Mouse (Mus musculus) ES-E14 (cell line): Measurements from ENCODE around the gene Aldh2. TPM values are rescaled to one million over a fixed set of nuclear protein-coding genes. Genes with fewer than 3 reads are reported as not detected.

Experiments
- DNase-seq: peaks from one replicate; pipeline ENCODE4 v3.0.0-alpha.2; 2013; ENCODE audit warnings: low read depth, low spot score
- H3K27ac ChIP-seq: 2 replicates; pipeline ENCODE4 v1.5.1; 2012; ENCODE audit warnings: low read depth, mild to moderate bottlenecking, low read length, moderate library complexity, mixed read lengths; ENCODE audit not compliant: poor library complexity, insufficient read depth, severe bottlenecking
- H3K36me3 ChIP-seq: 2 replicates; pipeline ENCODE4 v1.6.1; 2012; ENCODE audit warnings: mild to moderate bottlenecking, low read length, moderate library complexity, mixed read lengths; ENCODE audit not compliant: control insufficient read depth, poor library complexity, insufficient read depth, severe bottlenecking
- H3K4me1 ChIP-seq, 2 experiments: fragments of 150-350 bp in 1 of 2; sonication (generic) in 1 of 2; 2 replicates each; pipeline ENCODE4 v1.6.1; 2012; ENCODE audit warnings: low read length in 2 of 2, mild to moderate bottlenecking in 1 of 2, mixed read lengths in 1 of 2; ENCODE audit not compliant: control insufficient read depth in 2 of 2, insufficient read depth in 2 of 2, poor library complexity in 1 of 2
- H3K4me3 ChIP-seq, 2 experiments: fragments of 150-350 bp in 1 of 2; sonication (generic) in 1 of 2; 2 replicates each; pipeline ENCODE4 v1.5.1; 2012; ENCODE audit warnings: low read length in 2 of 2, low read depth in 1 of 2, mild to moderate bottlenecking in 1 of 2, mixed read lengths in 1 of 2; ENCODE audit not compliant: insufficient read depth in 1 of 2, poor library complexity in 1 of 2, severe bottlenecking in 1 of 2
- H3K9ac ChIP-seq: 2 replicates; pipeline ENCODE4 v1.6.1; 2012; ENCODE audit warnings: low read depth, mild to moderate bottlenecking, low read length, mixed read lengths; ENCODE audit not compliant: poor library complexity, insufficient read depth, severe bottlenecking
- H3K9me3 ChIP-seq: fragments of 150-350 bp; sonication (generic); 2 replicates; pipeline ENCODE4 v1.6.1; 2012; ENCODE audit warnings: low read depth, mild to moderate bottlenecking, low read length; ENCODE audit not compliant: control insufficient read depth, insufficient read depth
- CHD2 ChIP-seq: IDR thresholded peaks from 2 replicates; pipeline ENCODE4 v1.6.1; 2014; ENCODE audit warnings: mild to moderate bottlenecking, low read depth, low read length, inconsistent platforms
- HCFC1 ChIP-seq: IDR thresholded peaks from 2 replicates; pipeline ENCODE4 v1.6.1; 2012; ENCODE audit warnings: low read length, inconsistent platforms, borderline replicate concordance; ENCODE audit not compliant: insufficient read depth
- MAFK ChIP-seq: IDR thresholded peaks from 2 replicates; pipeline ENCODE4 v1.6.1; 2014; ENCODE audit warnings: mild to moderate bottlenecking, low read depth, low read length, inconsistent platforms; ENCODE audit not compliant: insufficient read depth
- ZC3H11A ChIP-seq: IDR thresholded peaks from 2 replicates; pipeline ENCODE4 v1.6.1; 2012; ENCODE audit warnings: low read depth, mild to moderate bottlenecking, inconsistent platforms, low read length, borderline replicate concordance
- ZNF384 ChIP-seq: IDR thresholded peaks from 2 replicates; pipeline ENCODE4 v1.6.1; 2012; ENCODE audit warnings: low read depth, low read length, inconsistent platforms
- in situ Hi-C, 2 experiments: fragments of 600-800 bp; cut with MboI; formaldehyde crosslinking; loops; one replicate each; pipeline ENCODE4 v1.15.1; 2025; ENCODE audit warnings: low sequenced_read_pairs in 2 of 2, inconsistent platforms in 1 of 2; ENCODE audit not compliant: unreplicated experiment in 2 of 2
- total RNA-seq: library from RNA; depleted of rRNA; stranded (reverse); fragments of 300-350 nt; gene quantifications from 2 replicates; pipeline ENCODE4 v1.2.3, GENCODE M21; 2012

Aldh2 gene
- total RNA-seq, 1 experiment = 157 TPM

DNA sequence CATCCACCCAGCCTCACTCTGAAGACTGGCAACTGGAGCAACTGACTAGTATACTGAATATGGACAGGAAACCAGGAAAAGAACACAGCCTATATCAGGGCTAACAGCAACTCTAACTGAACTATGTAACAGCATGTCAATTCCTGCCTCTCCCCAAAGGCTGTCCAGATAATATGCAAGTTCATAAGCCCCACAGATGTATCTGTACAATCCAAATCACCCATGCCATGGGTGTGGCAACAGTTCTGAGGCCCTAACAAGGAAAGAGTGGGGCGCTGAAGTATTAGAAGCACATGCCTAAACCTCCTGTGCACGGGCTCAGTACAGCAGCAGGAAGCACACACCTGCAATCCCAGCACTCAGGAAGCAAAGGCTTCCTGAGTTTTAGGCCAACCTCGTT lies 58.5 kb downstream of the Aldh2 start:
- no peak for DNase-seq
- H3K4me3 ChIP-seq = no peak overlapping the region
- no peaks in the 10 kb centered on the region for H3K9me3 ChIP-seq
- TF ChIP-seq MAFK (no peak), ZC3H11A (no peak), CHD2 (no peak), HCFC1 (no peak)
- in situ Hi-C loops = no loop called here
- peaks cover 37% of the 10 kb centered on the region for H3K36me3 ChIP-seq
- H3K9ac ChIP-seq = no peak overlapping the region
- H3K27ac ChIP-seq = no peak overlapping the region
- peaks cover 5 to 9% of the 10 kb centered on the region in 2 experiments for H3K4me1 ChIP-seq

DNA sequence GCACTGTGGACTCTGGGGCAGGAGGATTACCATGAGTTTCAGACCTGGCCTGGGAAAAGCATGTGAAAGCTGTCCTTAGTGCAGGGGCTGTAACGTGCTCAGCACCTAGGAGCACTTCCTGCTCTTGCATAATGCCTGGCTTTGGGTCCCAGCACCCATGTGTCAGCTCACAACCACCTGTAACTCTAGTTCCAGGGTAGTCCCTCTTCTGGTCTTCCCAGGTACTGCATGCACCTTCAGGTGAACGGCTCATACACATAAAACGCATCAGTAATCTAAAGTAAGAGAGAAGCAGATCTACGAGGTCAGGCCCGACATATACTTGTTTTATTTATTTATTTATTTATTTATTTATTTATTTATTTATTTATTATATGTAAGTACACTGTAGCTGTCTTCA lies 59.1 kb downstream of the Aldh2 start:
- Histone ChIP-seq H3K4me1 (peaks cover 5 to 9% of the 10 kb centered on the region in 2 experiments), H3K36me3 (peaks cover 40% of the 10 kb centered on the region), H3K9me3 (no peaks in the 10 kb centered on the region), H3K27ac (peak overlapping the region; percentile 7; the same call in 1 of the 2 replicates), H3K4me3 (no peak overlapping the region), H3K9ac (no peak overlapping the region)
- no peak for TF ChIP-seq ZC3H11A
- TF ChIP-seq CHD2 = no peak
- no peak for TF ChIP-seq MAFK
- TF ChIP-seq ZNF384 = no peak
- no peak for TF ChIP-seq HCFC1
- peak; percentile 68 for DNase-seq
- in situ Hi-C loops = no loop called here

DNA sequence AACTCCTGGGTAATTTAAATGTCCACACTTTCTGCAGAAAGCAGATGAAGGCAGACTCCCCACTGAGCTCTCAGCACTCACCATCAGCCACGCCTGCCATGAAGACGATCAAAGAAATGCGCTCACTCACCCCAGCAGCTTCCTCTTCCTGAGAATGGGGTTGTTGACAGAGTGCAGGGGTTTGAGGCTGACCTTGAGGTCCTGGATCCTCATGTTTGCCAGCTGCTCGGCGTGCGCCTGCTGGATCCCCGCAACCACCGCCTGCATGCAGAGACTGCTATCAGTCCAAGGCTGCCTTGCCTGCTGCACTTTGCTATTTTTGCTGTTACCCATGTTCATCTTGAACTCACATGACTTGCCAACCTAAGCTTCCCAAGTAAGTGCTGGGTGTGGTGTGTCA lies 66.7 kb downstream of the Aldh2 start:
- in situ Hi-C loops = no loop called here
- no peak for DNase-seq
- Histone ChIP-seq H3K4me3 (no peak overlapping the region), H3K27ac (peak overlapping the region; percentile 3; the same call in 1 of the 2 replicates), H3K9me3 (no peaks in the 10 kb centered on the region), H3K9ac (no peak overlapping the region), H3K36me3 (peaks cover 62% of the 10 kb centered on the region), H3K4me1 (peaks cover 0 to 7% of the 10 kb centered on the region in 2 experiments; a peak in 1 of 4 replicates)
- no peak for TF ChIP-seq CHD2
- TF ChIP-seq HCFC1 = no peak
- TF ChIP-seq ZNF384 = no peak
- TF ChIP-seq MAFK = no peak
- TF ChIP-seq ZC3H11A = no peak

DNA sequence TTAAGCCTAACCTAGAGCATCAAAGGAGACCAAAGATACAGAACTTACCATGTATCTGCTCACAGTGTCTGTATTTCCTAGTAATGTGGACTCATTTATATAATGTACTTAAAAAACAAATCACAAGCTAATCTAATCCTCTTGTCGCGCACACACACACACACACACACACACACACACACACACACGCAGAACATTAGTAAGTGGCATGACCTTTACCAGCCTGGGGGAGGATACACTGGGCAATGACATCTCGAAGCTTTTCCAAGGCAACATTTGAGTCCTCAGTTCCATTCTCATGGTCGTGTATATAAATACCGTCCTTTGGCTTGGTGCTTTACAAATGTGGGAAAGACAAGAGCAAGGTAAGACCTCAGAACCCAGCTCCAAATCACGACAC lies 67.1 kb downstream of the Aldh2 start:
- H3K9ac ChIP-seq = no peak overlapping the region
- H3K36me3 ChIP-seq = peaks cover 60% of the 10 kb centered on the region
- no peak for TF ChIP-seq HCFC1
- no peak for TF ChIP-seq ZC3H11A
- TF ChIP-seq CHD2 = no peak
- no peak for TF ChIP-seq MAFK
- TF ChIP-seq ZNF384 = no peak
- no peaks in the 10 kb centered on the region for H3K9me3 ChIP-seq
- H3K4me1 ChIP-seq = peaks cover 0 to 7% of the 10 kb centered on the region in 2 experiments; a peak in 1 of 4 replicates
- no peak overlapping the region for H3K27ac ChIP-seq
- DNase-seq = no peak
- no peak overlapping the region for H3K4me3 ChIP-seq
- in situ Hi-C loops = no loop called here
